Comparison of ENCODE assay signal across 15 mouse cellular contexts in genomic region chr19:36629394-36629910, GRCm38 (mm10).
"Had no signal": no experiment of that assay in that cellular context is flagged by ENCODE, and none has a peak within 500 bp of the region (broad histone marks: within the 10 kb centered on the region; RNA-seq: fewer than 3 reads in every experiment).

No protein-coding gene starts in this region.

- H3K4me3 ChIP-seq: limb, embryonic 12.5 days; liver, embryonic 13.5 days; midbrain, embryonic 12.5 days; neural tube, embryonic 13.5 days had no signal

- H3K4me2 ChIP-seq: limb, embryonic 12.5 days; liver, embryonic 13.5 days; lung, embryonic 14.5 days; midbrain, embryonic 12.5 days; neural tube, embryonic 13.5 days had no signal

- DNase-seq: kidney, adult 11 months; layer of hippocampus, adult 9-11 months; layer of hippocampus, postnatal 36 days; liver, embryonic 13.5 days; lung, embryonic 14.5 days; lung, postnatal 10 days; right cerebral cortex, adult 18-20 months; right cerebral cortex, postnatal 25 days; thymus, postnatal 4 days had no signal

- H3K36me3 ChIP-seq: limb, embryonic 12.5 days; liver, embryonic 13.5 days; midbrain, embryonic 12.5 days; neural tube, embryonic 13.5 days had no signal

- H3K27me3 ChIP-seq: limb, embryonic 12.5 days; liver, embryonic 13.5 days; neural tube, embryonic 13.5 days had no signal

- H3K9ac ChIP-seq: limb, embryonic 12.5 days; liver, embryonic 13.5 days; lung, embryonic 14.5 days; midbrain, embryonic 12.5 days; neural tube, embryonic 13.5 days had no signal

- H3K4me1 ChIP-seq: limb, embryonic 12.5 days; midbrain, embryonic 12.5 days; neural tube, embryonic 13.5 days had no signal

- H3K9me3 ChIP-seq: limb, embryonic 12.5 days; liver, embryonic 13.5 days; midbrain, embryonic 12.5 days; neural tube, embryonic 13.5 days had no signal

- ATAC-seq: midbrain, embryonic 16.5 days had no signal

- H3K27ac ChIP-seq: kidney, postnatal 0 days; limb, embryonic 12.5 days; liver, embryonic 13.5 days; midbrain, embryonic 12.5 days; neural tube, embryonic 13.5 days; stomach, postnatal 0 days had no signal
